Mouse (Mus musculus) layer of hippocampus, adult 2 months (tissue): ENCODE measurements around the gene Edn2. TPM values are rescaled to one million over a fixed set of nuclear protein-coding genes. Genes with fewer than 3 reads are reported as not detected.

Source experiments
- DNase-seq, 2 experiments: peaks; one replicate each; pipeline ENCODE4 v3.0.0; 2022; ENCODE audit warnings: low spot score in 2 of 2
- H3K27ac ChIP-seq: fragments of 200-600 bp; 2 replicates; pipeline ENCODE4 v1.8.1; 2022
- H3K4me3 ChIP-seq: fragments of 200-600 bp; 2 replicates; pipeline ENCODE4 v1.8.1; 2022; ENCODE audit warnings: mild to moderate bottlenecking
- CTCF ChIP-seq: fragments of 200-600 bp; conservative IDR thresholded peaks from 2 replicates; pipeline ENCODE4 v1.8.1; 2022; ENCODE audit warnings: antibody characterized with exemption, mild to moderate bottlenecking, moderate library complexity
- total RNA-seq, 2 experiments: library from RNA; stranded (reverse); gene quantifications; 2 replicates each; pipeline ENCODE4 v1.2.3; 2021

Gene Edn2
- total RNA-seq, 2 experiments from 2014 or later: not detected

- DNase-seq: no peak
- TF ChIP-seq CTCF: no peak
- H3K27ac ChIP-seq: no peak overlapping the region
Measured at GRCm38 (mm10) chr4:120199184-120199885, 38.3 kb downstream of the Edn2 start.

GRCm38 (mm10) chr4:120200551-120201266 lies 39.7 kb downstream of the Edn2 start:
- no peak for TF ChIP-seq CTCF
- Histone ChIP-seq H3K4me3 (no peak overlapping the region), H3K27ac (no peak overlapping the region)
- no peak for DNase-seq

More at GRCm38 (mm10) chr4:120199184-120199885, 38.3 kb downstream of the Edn2 start:
- H3K4me3 ChIP-seq: no peak overlapping the region

- no peak overlapping the region for H3K27ac ChIP-seq
- no peak for TF ChIP-seq CTCF
- no peak for DNase-seq
- H3K4me3 ChIP-seq: no peak overlapping the region
Measured at GRCm38 (mm10) chr4:120204357-120204942, 43.4 kb downstream of the Edn2 start.

- no peak for TF ChIP-seq CTCF
- no peak overlapping the region for H3K4me3 ChIP-seq
- DNase-seq: no peak
- no peak overlapping the region for H3K27ac ChIP-seq
Measured at GRCm38 (mm10) chr4:120206471-120206891, 45.5 kb downstream of the Edn2 start.

- DNase-seq: no peak
- TF ChIP-seq CTCF: no peak
- Histone ChIP-seq H3K27ac (no peak overlapping the region), H3K4me3 (no peak overlapping the region)
Measured at GRCm38 (mm10) chr4:120212080-120212479, 51.1 kb downstream of the Edn2 start.

- Histone ChIP-seq H3K27ac (no peak overlapping the region), H3K4me3 (no peak overlapping the region)
- TF ChIP-seq CTCF: no peak
- DNase-seq: no peak
Measured at GRCm38 (mm10) chr4:120212812-120213211, 51.8 kb downstream of the Edn2 start.

- no peak overlapping the region for H3K27ac ChIP-seq
- no peak overlapping the region for H3K4me3 ChIP-seq
- peak; percentile 62 to 78 for DNase-seq
- TF ChIP-seq CTCF: peak; percentile 84
Measured at GRCm38 (mm10) chr4:120215915-120216591, 55.0 kb downstream of the Edn2 start.

- no peak for DNase-seq
- H3K4me3 ChIP-seq: no peak overlapping the region
- H3K27ac ChIP-seq: no peak overlapping the region
- TF ChIP-seq CTCF: no peak
Measured at GRCm38 (mm10) chr4:120216883-120217282, 55.9 kb downstream of the Edn2 start.

Other genes starting within 250 kb of the Edn2 start
- not detected for gene AL607142.1, start 96.2 kb upstream of the Edn2 start, total RNA-seq
- gene Foxo6, start 126.1 kb downstream of the Edn2 start, total RNA-seq: 10 to 100 TPM; 32.8 to 32.9 TPM
- gene Scmh1, start 244.1 kb downstream of the Edn2 start, total RNA-seq: 10 to 100 TPM; 87.9 to 92.3 TPM